In the genomic region with DNA sequence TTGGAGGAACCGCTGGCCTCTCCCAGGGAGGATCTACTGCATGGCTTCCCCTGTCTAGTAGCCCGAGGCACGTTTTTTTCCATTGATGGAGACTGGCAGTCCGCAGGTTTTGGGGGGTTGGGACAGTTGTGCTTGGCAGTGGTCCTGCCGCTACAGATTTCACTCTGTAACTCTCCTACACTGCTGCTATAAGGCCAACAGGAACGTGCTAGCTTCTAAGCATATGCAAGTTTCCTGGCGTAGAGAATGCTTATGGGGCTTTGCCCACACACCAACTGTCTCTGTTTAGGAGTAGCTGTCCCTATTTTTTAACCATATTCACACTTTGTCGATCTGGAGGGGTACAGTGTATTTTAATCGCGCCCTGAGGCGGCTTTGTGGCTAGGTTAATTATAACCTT, we compare ENCODE assay signal across 12 mouse cellular contexts. TPM values are rescaled to one million over a fixed set of nuclear protein-coding genes. Genes with fewer than 3 reads are reported as not detected.
DNase-seq lines count a peak whose midpoint lies in the region; ATAC-seq and TF ChIP-seq lines count a peak whose summit lies in the region.
"Had no signal": no experiment of that assay in that cellular context is flagged by ENCODE, and none has a peak within 500 bp of the region (broad histone marks: within the 10 kb centered on the region; RNA-seq: fewer than 3 reads in every experiment).

No protein-coding gene starts in this region.

- H3K9me3 ChIP-seq in forebrain, postnatal 0 days (ENCODE audit: low read length) = no peaks in the 10 kb centered on the region
- H3K9me3 ChIP-seq in midbrain, embryonic 15.5 days = no peaks in the 10 kb centered on the region

- H3K27ac ChIP-seq in forebrain, postnatal 0 days (ENCODE audit: low read depth, low read length) = peak overlapping the region; percentile 62; the same call in 1 of the 2 replicates
- H3K27ac ChIP-seq in midbrain, embryonic 15.5 days = peak overlapping the region; percentile 22

- peak; percentile 92 for DNase-seq in brain, embryonic 14.5 days (ENCODE audit: low read depth)
- peak; percentile 69 for DNase-seq in forebrain, postnatal 0 days
- peak; percentile 59 for DNase-seq in layer of hippocampus, adult 9-10 months (ENCODE audit: low spot score)
- no peak for DNase-seq in kidney, postnatal 36 days
- no peak for DNase-seq in thymus, postnatal 10 days (ENCODE audit: low spot score in 2 of 2)
- no peak for DNase-seq in adrenal gland, adult (ENCODE audit: inconsistent age in 2 of 2, low spot score in 1 of 2)
- DNase-seq in heart, adult 8-10 months (ENCODE audit: low spot score) = no peak
- DNase-seq: heart, postnatal 4 days; kidney, postnatal 25 days; lung, adult 2 months had no signal

- no peak for TF ChIP-seq CTCF in brain, embryonic 14.5 days (IDR thresholded peaks at IDR 0.05; ENCODE audit: borderline replicate concordance, extremely low read depth, insufficient read depth, insufficient read length)
- no peak for TF ChIP-seq CTCF in forebrain, postnatal 0 days (IDR thresholded peaks at IDR 0.05; ENCODE audit: low read depth)

- H3K4me1 ChIP-seq in forebrain, postnatal 0 days (ENCODE audit: insufficient read depth) = peaks cover 17% of the 10 kb centered on the region
- H3K4me1 ChIP-seq in midbrain, embryonic 15.5 days = peaks cover 15% of the 10 kb centered on the region

- no peak overlapping the region for H3K4me3 ChIP-seq in forebrain, postnatal 0 days (ENCODE audit: low read depth, low read length)
- no peak overlapping the region for H3K4me3 ChIP-seq in midbrain, embryonic 15.5 days

- no peaks in the 10 kb centered on the region for H3K36me3 ChIP-seq in forebrain, postnatal 0 days (ENCODE audit: insufficient read depth)
- H3K36me3 ChIP-seq in midbrain, embryonic 15.5 days (replicated peaks) = no peaks in the 10 kb centered on the region

- 22% methylated on average over 11 of the region's 11 CpGs for WGBS in forebrain, postnatal 0 days
- 53% methylated on average over 11 of the region's 11 CpGs for WGBS in midbrain, embryonic 15.5 days

- H3K27me3 ChIP-seq in forebrain, postnatal 0 days (ENCODE audit: insufficient read depth, low read length) = no peaks in the 10 kb centered on the region
- H3K27me3 ChIP-seq in midbrain, embryonic 15.5 days (replicated peaks) = no peaks in the 10 kb centered on the region

- ATAC-seq in forebrain, postnatal 0 days = peak; percentile 89
- peak; percentile 71 for ATAC-seq in midbrain, embryonic 15.5 days (replicated peaks)

- peak overlapping the region; percentile 20; the same call in 1 of the 2 replicates for H3K4me2 ChIP-seq in forebrain, postnatal 0 days (ENCODE audit: low read depth)
- H3K4me2 ChIP-seq in midbrain, embryonic 15.5 days = no peak overlapping the region

- TF ChIP-seq POLR2A in brain, embryonic 14.5 days (IDR thresholded peaks at IDR 0.05; ENCODE audit: borderline replicate concordance, extremely low read depth, insufficient read depth, insufficient read length, poor library complexity, severe bottlenecking) = no peak

- peak overlapping the region; percentile 14; the same call in 1 of the 2 replicates for H3K9ac ChIP-seq in forebrain, postnatal 0 days
- no peak overlapping the region for H3K9ac ChIP-seq in midbrain, embryonic 15.5 days

RNA-seq across cellular contexts. Expression of a gene that starts 30.8 kb away (rescaled TPM):
- polyA plus RNA-seq in brain, embryonic 14.5 days (2012; rRNA removed) = 48.8 and 84.9 TPM in 2 replicates
- 87.9 and 133 TPM in 2 replicates for total RNA-seq in forebrain, postnatal 0 days (2014; rRNA removed)
- polyA plus RNA-seq in forebrain, postnatal 0 days (2015; fragmentation: Nextera tagmentation; extraction: Ambion mirVana) = 12.1 and 25.1 TPM in 2 replicates
- 34.8 and 35.7 TPM in 2 replicates for polyA plus RNA-seq in midbrain, embryonic 15.5 days (2015; fragmentation: Nextera tagmentation; extraction: Ambion mirVana)
- total RNA-seq in heart, adult 8-10 months (2022) = 1 to 10 TPM in 3 of 4 experiments, under 1 TPM in 1; 0.69 to 1.6 (median 1.1) TPM
- total RNA-seq: monocyte, adult 5-6 weeks had no signal

Comparison
In these comparisons a context has a peak if more than half of its experiments do, and no peak if none do; other contexts are left out.
1. DNase-seq: peak in brain, embryonic 14.5 days (single experiment), forebrain, postnatal 0 days (single experiment) and layer of hippocampus, adult 9-10 months (single experiment); none in kidney, postnatal 36 days (0 of 2), thymus, postnatal 10 days (0 of 2), adrenal gland, adult (0 of 2) and heart, adult 8-10 months (single experiment).